Mouse (Mus musculus): ENCODE measurements at regions not wholly inside any gene's neighbourhood (a gene's known extent, or its start where the extent isn't known, plus 50 kb on each side); places are given as distances from the start of the nearest gene placed in this dataset.

DNA sequence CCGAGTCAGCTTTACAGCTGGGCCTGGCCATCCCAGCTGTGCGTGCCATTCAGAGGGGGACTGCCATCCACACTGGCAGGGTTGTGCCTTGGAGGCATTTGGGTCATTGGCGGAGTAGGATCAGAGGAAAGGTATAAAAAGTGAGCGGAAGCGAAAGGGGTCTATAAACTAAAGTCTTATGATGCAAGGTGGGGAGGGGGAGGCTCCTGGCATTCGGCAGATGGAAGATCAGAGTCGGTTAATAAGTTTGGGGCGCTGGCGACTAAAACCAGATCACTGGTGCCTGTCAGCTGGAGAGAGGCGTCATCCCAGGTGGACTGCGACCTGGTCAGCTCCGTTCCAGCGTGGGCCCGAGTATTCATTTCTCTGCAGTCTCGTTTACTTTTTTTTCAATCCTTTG is 70.7 kb upstream of the Zfhx3 start:
- TF ChIP-seq GATA1 (IDR thresholded peaks at IDR 0.05; ENCODE audit: borderline replicate concordance, low read length): no peak
- TF ChIP-seq CTCF (IDR thresholded peaks at IDR 0.05; ENCODE audit: low read depth, low read length): no peak
- TF ChIP-seq POLR2AphosphoS5 (IDR thresholded peaks at IDR 0.05; ENCODE audit: insufficient replicate concordance, low read depth, low read length): no peak
- TF ChIP-seq GATA2 (IDR thresholded peaks at IDR 0.05; ENCODE audit: borderline replicate concordance, low read depth, low read length): no peak
- TF ChIP-seq TAL1 (conservative IDR thresholded peaks at IDR 0.05; ENCODE audit: low read depth, low read length): no peak

Data from G1E (cell line).